ENCODE assay signal across 8 mouse cellular contexts in the genomic region with DNA sequence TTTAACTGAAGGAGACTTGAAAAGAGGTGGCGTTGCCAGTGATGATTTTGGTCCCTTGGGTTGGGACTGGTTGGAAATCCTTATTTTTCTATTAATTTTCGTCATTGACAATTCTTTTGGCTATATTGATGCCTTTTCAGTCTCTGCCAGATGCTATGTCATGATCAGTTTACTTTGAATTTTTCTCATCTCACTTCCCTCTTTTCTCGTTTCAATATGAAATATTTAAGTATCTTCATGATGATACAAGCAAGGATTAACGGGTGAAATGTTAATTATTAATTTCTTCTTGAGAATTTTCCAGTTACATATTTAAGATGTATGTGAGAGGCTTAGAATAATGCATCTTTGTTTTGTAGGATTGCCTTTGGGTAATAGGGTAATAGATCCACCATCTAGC. TPM values are rescaled to one million over a fixed set of nuclear protein-coding genes. Genes with fewer than 3 reads are reported as not detected.
DNase-seq lines count a peak whose midpoint lies in the region; ATAC-seq and TF ChIP-seq lines count a peak whose summit lies in the region.

No protein-coding gene starts in this region.

- H3K9ac ChIP-seq in liver, adult 2 months (ENCODE audit: low read depth, low read length) = peak overlapping the region; percentile 99
- H3K9ac ChIP-seq in embryonic facial prominence, embryonic 13.5 days = peak overlapping the region; percentile 99
- peak overlapping the region; percentile 100 for H3K9ac ChIP-seq in intestine, embryonic 15.5 days

- no peaks in the 10 kb centered on the region for H3K9me3 ChIP-seq in embryonic facial prominence, embryonic 13.5 days
- no peaks in the 10 kb centered on the region for H3K9me3 ChIP-seq in intestine, embryonic 15.5 days

- 2% methylated on average over 4 of the region's 4 CpGs for WGBS in liver, adult 2 months
- WGBS in embryonic facial prominence, embryonic 13.5 days = 21% methylated on average over 4 of the region's 4 CpGs
- WGBS in intestine, embryonic 15.5 days = 9% methylated on average over 4 of the region's 4 CpGs

- H3K4me3 ChIP-seq in liver, adult 2 months (ENCODE audit: insufficient read depth, low read depth, low read length) = peak overlapping the region; percentile 93
- peak overlapping the region; percentile 99 for H3K4me3 ChIP-seq in embryonic facial prominence, embryonic 13.5 days
- H3K4me3 ChIP-seq in intestine, embryonic 15.5 days (replicated peaks) = peak overlapping the region; percentile 100
- peak overlapping the region; percentile 77 for H3K4me3 ChIP-seq in myocyte

- no peak for DNase-seq in liver, adult 2 months (ENCODE audit: extremely low read depth, low read depth, low spot score)
- no peak for DNase-seq in liver
- DNase-seq in cerebellum, adult 9-10 months = no peak
- no peak for DNase-seq in gastrocnemius, postnatal 36 days

- H3K27me3 ChIP-seq in liver, adult 2 months (ENCODE audit: control insufficient read depth, insufficient read depth, low read length) = no peaks in the 10 kb centered on the region
- H3K27me3 ChIP-seq in embryonic facial prominence, embryonic 13.5 days = no peaks in the 10 kb centered on the region
- H3K27me3 ChIP-seq in intestine, embryonic 15.5 days (replicated peaks) = no peaks in the 10 kb centered on the region
- H3K27me3 ChIP-seq in myocyte (ENCODE audit: control insufficient read depth, insufficient read depth, insufficient read length) = no peaks in the 10 kb centered on the region

- ATAC-seq in embryonic facial prominence, embryonic 13.5 days (ENCODE audit: insufficient number of reproducible peaks, insufficient read depth, low FRiP score, low TSS enrichment, low read depth) = no peak
- ATAC-seq in intestine, embryonic 15.5 days = no peak
- no peak for ATAC-seq in granulocyte monocyte progenitor cell, adult 5-6 weeks (replicated peaks; ENCODE audit: poor library complexity, severe bottlenecking)

- peaks cover 19% of the 10 kb centered on the region for H3K4me1 ChIP-seq in liver, adult 2 months (ENCODE audit: control insufficient read depth, insufficient read depth, low read length)
- H3K4me1 ChIP-seq in embryonic facial prominence, embryonic 13.5 days = peaks cover 8% of the 10 kb centered on the region
- 0 out of 2 replicates have a peak, but pooled peaks cover 3% of the 10 kb centered on the region for H3K4me1 ChIP-seq in intestine, embryonic 15.5 days (replicated peaks)

- H3K36me3 ChIP-seq in liver, adult 2 months (ENCODE audit: control insufficient read depth, insufficient read depth, low read length) = no peaks in the 10 kb centered on the region
- no peaks in the 10 kb centered on the region for H3K36me3 ChIP-seq in embryonic facial prominence, embryonic 13.5 days
- no peaks in the 10 kb centered on the region for H3K36me3 ChIP-seq in intestine, embryonic 15.5 days
- no peaks in the 10 kb centered on the region for H3K36me3 ChIP-seq in myocyte (ENCODE audit: control insufficient read depth, insufficient read depth)

- H3K4me2 ChIP-seq in embryonic facial prominence, embryonic 13.5 days = peak overlapping the region; percentile 66
- H3K4me2 ChIP-seq in intestine, embryonic 15.5 days (replicated peaks) = peak overlapping the region; percentile 58
- peak overlapping the region; percentile 84 for H3K4me2 ChIP-seq in myocyte (ENCODE audit: low read depth)

- no peak for TF ChIP-seq POLR2A in liver, adult 2 months (IDR thresholded peaks at IDR 0.05; ENCODE audit: extremely low read depth, insufficient read depth, low read length)
- no peak for TF ChIP-seq POLR2A in myocyte (IDR thresholded peaks at IDR 0.05; ENCODE audit: insufficient read length, low read depth)

- peak overlapping the region; percentile 99 for H3ac ChIP-seq in myocyte (ENCODE audit: control insufficient read depth, insufficient read length)

- peaks cover 19% of the 10 kb centered on the region for H3K79me2 ChIP-seq in liver, adult 2 months (ENCODE audit: control insufficient read depth, insufficient read depth, low read length)
- H3K79me2 ChIP-seq in myocyte (ENCODE audit: control insufficient read depth, insufficient read depth) = peaks cover 57% of the 10 kb centered on the region

- TF ChIP-seq CTCF in liver, adult 2 months (IDR thresholded peaks at IDR 0.05; ENCODE audit: low read depth, low read length) = no peak

- intact Hi-C loops in gastrocnemius, postnatal 36 days (cut with DNase I) = no loop called here

- no peak overlapping the region for H3K27ac ChIP-seq in liver, adult 2 months (replicated peaks; ENCODE audit: insufficient read depth, low read depth, low read length)
- H3K27ac ChIP-seq in embryonic facial prominence, embryonic 13.5 days = no peak overlapping the region
- H3K27ac ChIP-seq in intestine, embryonic 15.5 days = no peak overlapping the region

TF ChIP-seq in myocyte, 11 proteins besides CTCF, POLR2A, EP300 and RAD21:
- TF ChIP-seq MAX (IDR thresholded peaks at IDR 0.05; ENCODE audit: low read depth) = no peak

RNA-seq across cellular contexts. Expression of gene Mrpl48, which starts 0.8 kb away (rescaled TPM):
- total RNA-seq in liver, adult 2 months (2014; rRNA removed) = 24.6 and 29.1 TPM in 2 replicates
- polyA plus RNA-seq in liver, adult 2 months (2012; rRNA removed) = 9.4 and 9.5 TPM in 2 replicates
- 73.9 and 74.6 TPM in 2 replicates for polyA plus RNA-seq in embryonic facial prominence, embryonic 13.5 days (2015; fragmentation: Nextera tagmentation; extraction: Ambion mirVana)
- polyA plus RNA-seq in intestine, embryonic 15.5 days (2015; fragmentation: Nextera tagmentation; extraction: Ambion mirVana) = 87.7 and 87.9 TPM in 2 replicates
- 34.4 TPM for polyA plus RNA-seq in myocyte (2012; fragmentation: generic; extraction: Trizol)
- total RNA-seq in granulocyte monocyte progenitor cell, adult 5-6 weeks (2014; fragmentation: Nextera tagmentation) = 67.1 TPM in 2 replicates
- total RNA-seq in granulocyte monocyte progenitor cell, adult 5-6 weeks (2017) = 88.1 and 99.5 TPM in 2 replicates
- total RNA-seq in gastrocnemius, postnatal 36 days (2021) = 10 to 100 TPM; 54.6 to 60.6 TPM

RNA-seq across cellular contexts. Expression of gene Rab6a, which starts 1.7 kb away (rescaled TPM):
- 30.4 and 33.0 TPM in 2 replicates for total RNA-seq in liver, adult 2 months (2014; rRNA removed)
- 13.2 and 13.5 TPM in 2 replicates for polyA plus RNA-seq in liver, adult 2 months (2012; rRNA removed)
- polyA plus RNA-seq in embryonic facial prominence, embryonic 13.5 days (2015; fragmentation: Nextera tagmentation; extraction: Ambion mirVana) = 98.9 and 100 TPM in 2 replicates
- polyA plus RNA-seq in intestine, embryonic 15.5 days (2015; fragmentation: Nextera tagmentation; extraction: Ambion mirVana) = 105 and 116 TPM in 2 replicates
- 48.5 TPM for polyA plus RNA-seq in myocyte (2012; fragmentation: generic; extraction: Trizol)
- 55.9 and 62.1 TPM in 2 replicates for total RNA-seq in granulocyte monocyte progenitor cell, adult 5-6 weeks (2014; fragmentation: Nextera tagmentation)
- 43.0 and 56.3 TPM in 2 replicates for total RNA-seq in granulocyte monocyte progenitor cell, adult 5-6 weeks (2017)
- 10 to 100 TPM; 53.8 to 59.7 TPM for total RNA-seq in gastrocnemius, postnatal 36 days (2021)

RNA-seq across cellular contexts. Expression of gene Plekhb1, which starts 53.3 kb away (rescaled TPM):
- 10.4 and 22.3 TPM in 2 replicates for total RNA-seq in liver, adult 2 months (2014; rRNA removed)
- 37.6 and 41.4 TPM in 2 replicates for polyA plus RNA-seq in liver, adult 2 months (2012; rRNA removed)
- 2.8 and 5.1 TPM in 2 replicates for polyA plus RNA-seq in embryonic facial prominence, embryonic 13.5 days (2015; fragmentation: Nextera tagmentation; extraction: Ambion mirVana)
- polyA plus RNA-seq in intestine, embryonic 15.5 days (2015; fragmentation: Nextera tagmentation; extraction: Ambion mirVana) = 14.6 and 15.3 TPM in 2 replicates
- 1.9 TPM for polyA plus RNA-seq in myocyte (2012; fragmentation: generic; extraction: Trizol)
- total RNA-seq in granulocyte monocyte progenitor cell, adult 5-6 weeks (2014; fragmentation: Nextera tagmentation) = not detected in 2 replicates
- not detected in 2 replicates for total RNA-seq in granulocyte monocyte progenitor cell, adult 5-6 weeks (2017)
- 10 to 100 TPM; 24.3 to 27.6 TPM for total RNA-seq in gastrocnemius, postnatal 36 days (2021)
